Mouse (Mus musculus): ENCODE results near the gene Olfr545. TPM values are rescaled to one million over a fixed set of nuclear protein-coding genes. Genes with fewer than 3 reads are reported as not detected.

Olfr545 gene
- 0.05 and 0.15 TPM in 2 replicates for polyA plus RNA-seq (2015; fragmentation: Nextera tagmentation; extraction: Ambion mirVana)

DNA sequence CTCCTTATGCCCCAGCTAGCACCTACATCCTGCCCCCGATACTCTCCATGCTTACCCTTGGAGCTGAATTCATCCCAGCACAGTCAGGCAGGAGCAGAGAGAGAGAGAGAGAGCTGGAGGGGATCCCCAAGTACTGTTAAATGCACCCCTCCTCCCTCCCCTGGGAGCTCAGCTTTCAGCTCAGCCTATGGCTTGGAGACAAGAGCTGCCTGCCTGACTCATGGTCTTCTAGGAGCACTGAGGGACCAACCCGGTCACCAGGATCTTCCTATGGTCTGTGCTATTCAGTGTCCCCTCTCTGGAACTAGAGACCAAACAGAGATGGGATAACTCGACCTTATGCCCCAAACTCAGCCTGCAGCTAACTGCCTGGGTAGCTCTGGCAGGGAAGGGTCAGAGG, at the start of gene Olfr545:
TSS of gene Olfr545 (minus strand) at position 101 of the 400 bp plus-strand sequence.
- Histone ChIP-seq H3K4me3 (no peak within 1 kb of the TSS), H3K4me2 (replicated peaks) (no peak within 1 kb of the TSS), H3K27ac (replicated peaks) (no peak within 1 kb of the TSS), H3K36me3 (no peaks in the 10 kb centered on the region), H3K27me3 (no peaks in the 10 kb centered on the region), H3K4me1 (no peaks in the 10 kb centered on the region), H3K9me3 (no peaks in the 10 kb centered on the region), H3K9ac (replicated peaks) (no peak within 1 kb of the TSS)
- 70% methylated on average over 3 of the region's 3 CpGs for WGBS
- ATAC-seq (replicated peaks), result no peak

DNA sequence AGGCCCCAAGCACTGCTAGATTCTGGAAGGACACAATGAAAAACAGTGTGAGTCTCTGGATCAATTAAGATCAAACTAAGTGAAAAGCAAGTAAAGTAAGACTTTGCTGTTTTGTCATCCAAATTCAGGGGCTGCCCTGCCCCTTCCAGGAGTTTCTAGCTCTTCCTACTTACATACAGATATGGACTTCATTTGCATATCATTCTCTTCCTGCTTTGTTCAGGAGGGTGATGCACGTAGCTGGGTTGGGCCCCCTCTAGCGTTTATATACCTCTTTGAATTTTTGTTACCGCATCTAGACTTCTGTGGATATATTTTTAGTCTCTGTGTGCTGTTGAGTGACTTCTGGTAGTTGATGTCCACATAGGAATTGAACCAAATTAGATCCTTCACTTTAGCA, 41.9 kb upstream of the Olfr545 start:
- H3K4me3 ChIP-seq, result no peak overlapping the region
- ATAC-seq (replicated peaks), result no peak
- 65% methylated on average over 3 of the region's 3 CpGs for WGBS
- H3K9me3 ChIP-seq, result no peaks in the 10 kb centered on the region
- no peak overlapping the region for H3K9ac ChIP-seq (replicated peaks)
- no peaks in the 10 kb centered on the region for H3K27me3 ChIP-seq
- no peaks in the 10 kb centered on the region for H3K36me3 ChIP-seq
- no peak overlapping the region for H3K4me2 ChIP-seq (replicated peaks)
- no peaks in the 10 kb centered on the region for H3K4me1 ChIP-seq
- no peak overlapping the region for H3K27ac ChIP-seq (replicated peaks)

DNA sequence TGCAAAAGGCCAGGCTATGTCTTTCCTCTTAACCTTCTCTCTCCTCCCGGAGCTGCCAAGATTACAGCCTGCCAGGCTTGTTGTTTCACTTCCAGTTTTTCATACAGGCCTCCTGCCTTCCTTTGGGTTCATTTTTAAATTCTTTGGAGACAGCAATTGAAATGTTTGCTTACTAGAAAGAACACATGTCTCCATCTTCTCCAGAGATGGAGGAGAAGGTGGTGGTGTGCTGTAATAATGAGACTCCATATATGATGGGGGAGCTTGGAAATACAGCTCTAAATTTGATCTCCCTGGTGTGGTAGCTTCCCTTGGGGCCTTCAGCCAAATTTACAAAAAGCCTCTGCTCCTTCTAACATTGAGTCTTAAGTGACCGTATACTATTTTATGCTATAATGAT, 41.2 kb upstream of the Olfr545 start, which contains the start of gene Olfr548-ps1:
TSS of gene Olfr548-ps1 (plus strand) at position 301 of the 400 bp plus-strand sequence.
- H3K4me2 ChIP-seq (replicated peaks), result no peak within 1 kb of the TSS
- no peaks in the 10 kb centered on the region for H3K36me3 ChIP-seq
- no peak within 1 kb of the TSS for H3K4me3 ChIP-seq
- H3K9me3 ChIP-seq, result no peaks in the 10 kb centered on the region
- no peak within 1 kb of the TSS for H3K27ac ChIP-seq (replicated peaks)
- 88% methylated on average over 2 of the region's 2 CpGs for WGBS
- H3K27me3 ChIP-seq, result no peaks in the 10 kb centered on the region
- no peaks in the 10 kb centered on the region for H3K4me1 ChIP-seq
- no peak within 1 kb of the TSS for H3K9ac ChIP-seq (replicated peaks)
- no peak for ATAC-seq (replicated peaks)

DNA sequence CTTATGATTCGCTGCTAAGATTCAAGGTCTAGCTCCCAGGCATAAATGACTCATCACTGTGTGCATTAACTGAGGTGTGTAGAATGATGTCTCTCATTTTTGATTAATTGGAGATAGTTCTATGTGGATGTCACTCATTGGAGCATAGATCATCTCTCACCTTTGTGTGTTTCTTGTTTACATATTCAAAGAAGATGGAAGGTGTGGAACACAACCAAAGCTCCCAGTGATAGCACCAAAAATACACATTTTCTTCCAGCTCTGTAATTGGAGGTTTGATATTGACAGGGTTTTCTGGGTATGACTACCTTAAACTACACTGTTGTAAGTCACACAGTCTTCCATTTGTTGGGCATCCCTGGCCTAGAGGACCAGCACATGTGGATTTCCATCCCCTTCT, 35.1 kb upstream of the Olfr545 start, which contains the start of gene Olfr547:
TSS of gene Olfr547 (plus strand) at position 301 of the 400 bp plus-strand sequence.
- Histone ChIP-seq H3K9ac (replicated peaks) (no peak within 1 kb of the TSS), H3K27ac (replicated peaks) (no peak within 1 kb of the TSS), H3K4me2 (replicated peaks) (no peak within 1 kb of the TSS), H3K36me3 (no peaks in the 10 kb centered on the region), H3K4me1 (no peaks in the 10 kb centered on the region), H3K27me3 (no peaks in the 10 kb centered on the region), H3K9me3 (no peaks in the 10 kb centered on the region), H3K4me3 (no peak within 1 kb of the TSS)
- ATAC-seq (replicated peaks), result no peak
- 71% methylated on average over 1 of the region's 1 CpGs for WGBS

DNA sequence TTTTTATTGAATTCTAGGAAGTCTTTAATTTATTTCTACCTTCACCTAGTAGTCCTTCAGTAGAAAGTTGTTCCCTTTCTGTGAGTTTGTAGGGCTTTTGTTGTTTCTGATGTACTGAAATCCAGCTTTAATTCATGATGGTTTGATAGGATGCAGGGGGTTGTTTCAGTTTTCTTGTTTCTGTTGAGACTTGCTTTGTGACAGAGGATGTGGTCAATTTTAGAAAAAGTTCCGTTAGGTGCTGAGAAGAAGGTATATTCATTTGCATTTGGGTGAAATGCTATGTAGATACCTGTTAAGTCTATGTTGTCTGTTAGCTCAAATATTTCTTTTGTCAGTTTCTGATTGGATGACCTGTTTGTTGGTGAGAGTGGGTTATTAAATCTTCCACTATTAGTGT, 29.7 kb upstream of the Olfr545 start:
- no peak for ATAC-seq (replicated peaks)
- Histone ChIP-seq H3K4me2 (replicated peaks) (no peak overlapping the region), H3K4me3 (no peak overlapping the region), H3K27me3 (no peaks in the 10 kb centered on the region), H3K4me1 (no peaks in the 10 kb centered on the region), H3K27ac (replicated peaks) (no peak overlapping the region), H3K9ac (replicated peaks) (no peak overlapping the region), H3K36me3 (no peaks in the 10 kb centered on the region), H3K9me3 (no peaks in the 10 kb centered on the region)
- 88% methylated on average over 1 of the region's 1 CpGs for WGBS

DNA sequence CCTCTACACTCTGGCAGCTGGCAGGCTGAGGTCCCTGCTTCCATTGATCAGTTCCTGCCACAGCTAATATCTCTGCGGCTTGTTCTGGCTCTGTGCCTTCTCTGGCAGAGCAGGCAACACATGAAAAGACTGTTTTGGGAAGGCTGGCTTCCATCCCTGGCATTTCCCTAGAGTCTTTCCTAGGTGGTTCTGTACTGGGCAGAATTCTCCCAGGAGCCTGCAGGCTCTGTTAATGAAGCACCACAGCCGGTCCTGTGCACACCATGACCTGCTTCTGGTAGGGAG, 17.6 kb upstream of the Olfr545 start:
- Histone ChIP-seq H3K4me1 (peaks cover 19% of the 10 kb centered on the region), H3K27me3 (peaks cover 11% of the 10 kb centered on the region), H3K9me3 (no peaks in the 10 kb centered on the region), H3K4me2 (replicated peaks) (no peak overlapping the region), H3K4me3 (no peak overlapping the region), H3K9ac (replicated peaks) (no peak overlapping the region), H3K36me3 (no peaks in the 10 kb centered on the region), H3K27ac (replicated peaks) (no peak overlapping the region)
- WGBS, result 48% methylated on average over 2 of the region's 2 CpGs
- ATAC-seq (replicated peaks), result peak; percentile 34; the same call in 1 of the 2 replicates

DNA sequence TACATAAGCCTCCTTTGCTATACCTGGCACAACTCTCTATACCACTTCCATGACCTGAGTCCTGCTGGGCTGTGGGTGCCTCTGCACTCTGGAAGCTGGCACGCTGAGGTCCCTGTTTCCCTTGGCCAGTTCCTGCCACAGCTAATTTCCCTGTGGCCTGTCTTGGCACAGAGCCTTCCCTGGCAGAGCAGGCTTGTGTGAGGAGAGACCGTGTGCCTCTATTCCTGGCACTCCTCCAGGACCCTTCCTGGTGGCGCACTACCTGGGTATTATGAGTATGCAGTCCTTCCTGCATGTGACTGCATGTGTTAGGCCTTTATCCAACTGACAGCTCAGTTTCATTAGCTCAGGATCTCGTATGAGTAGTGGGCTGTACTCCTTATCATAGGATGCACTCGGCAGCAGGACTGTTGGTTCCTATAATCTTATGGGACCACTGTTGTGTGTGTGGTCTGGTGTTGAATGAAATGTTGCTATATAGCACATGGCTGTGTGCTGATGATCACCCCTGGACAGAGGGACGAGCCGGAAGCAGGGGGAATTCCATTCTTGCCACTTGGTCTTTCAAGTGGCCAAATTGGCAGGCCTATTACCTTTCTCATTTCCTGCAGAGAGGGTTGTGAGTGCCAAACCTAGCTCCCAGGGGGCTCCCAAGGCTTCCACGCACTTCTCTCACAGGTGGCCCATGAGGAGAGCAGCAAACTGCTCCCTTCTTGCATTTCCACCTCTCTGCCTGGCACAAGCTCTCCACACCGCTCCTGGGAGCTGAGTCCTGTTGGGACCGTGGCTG, 17.1 kb upstream of the Olfr545 start:
- H3K4me1 ChIP-seq, result peaks cover 19% of the 10 kb centered on the region
- H3K9me3 ChIP-seq, result no peaks in the 10 kb centered on the region
- H3K27ac ChIP-seq (replicated peaks), result no peak overlapping the region
- WGBS, result 45% methylated on average over 10 of the region's 10 CpGs
- H3K9ac ChIP-seq (replicated peaks), result no peak overlapping the region
- no peak overlapping the region for H3K4me3 ChIP-seq
- ATAC-seq (replicated peaks), result peak; percentile 11; the same call in 1 of the 2 replicates
- peaks cover 11% of the 10 kb centered on the region for H3K27me3 ChIP-seq
- H3K36me3 ChIP-seq, result no peaks in the 10 kb centered on the region
- no peak overlapping the region for H3K4me2 ChIP-seq (replicated peaks)

DNA sequence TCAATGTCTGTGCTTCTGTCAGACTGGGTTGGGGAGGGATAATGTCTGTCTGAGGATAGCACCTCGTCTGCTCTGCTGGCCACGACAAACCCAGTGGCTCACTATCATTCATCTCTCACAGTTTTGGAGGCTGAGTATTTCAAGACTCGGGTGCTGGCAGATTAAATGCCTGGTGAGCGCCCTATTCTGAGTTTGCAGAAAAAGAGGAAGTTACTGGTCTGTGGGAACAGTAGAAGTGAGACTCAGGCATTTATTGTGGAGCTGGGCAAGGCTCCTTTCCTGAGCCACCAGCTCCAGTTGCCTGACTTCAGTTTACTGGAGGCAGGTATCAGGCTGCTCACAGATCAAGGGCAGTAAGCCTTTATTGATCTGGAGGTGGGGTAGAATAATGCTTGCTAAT, 14.8 kb upstream of the Olfr545 start:
- H3K4me3 ChIP-seq, result no peak overlapping the region
- 81% methylated on average over 4 of the region's 4 CpGs for WGBS
- H3K4me2 ChIP-seq (replicated peaks), result no peak overlapping the region
- peaks cover 19% of the 10 kb centered on the region for H3K4me1 ChIP-seq
- peaks cover 11% of the 10 kb centered on the region for H3K27me3 ChIP-seq
- H3K27ac ChIP-seq (replicated peaks), result no peak overlapping the region
- no peaks in the 10 kb centered on the region for H3K36me3 ChIP-seq
- H3K9ac ChIP-seq (replicated peaks), result no peak overlapping the region
- no peaks in the 10 kb centered on the region for H3K9me3 ChIP-seq
- no peak for ATAC-seq (replicated peaks)

DNA sequence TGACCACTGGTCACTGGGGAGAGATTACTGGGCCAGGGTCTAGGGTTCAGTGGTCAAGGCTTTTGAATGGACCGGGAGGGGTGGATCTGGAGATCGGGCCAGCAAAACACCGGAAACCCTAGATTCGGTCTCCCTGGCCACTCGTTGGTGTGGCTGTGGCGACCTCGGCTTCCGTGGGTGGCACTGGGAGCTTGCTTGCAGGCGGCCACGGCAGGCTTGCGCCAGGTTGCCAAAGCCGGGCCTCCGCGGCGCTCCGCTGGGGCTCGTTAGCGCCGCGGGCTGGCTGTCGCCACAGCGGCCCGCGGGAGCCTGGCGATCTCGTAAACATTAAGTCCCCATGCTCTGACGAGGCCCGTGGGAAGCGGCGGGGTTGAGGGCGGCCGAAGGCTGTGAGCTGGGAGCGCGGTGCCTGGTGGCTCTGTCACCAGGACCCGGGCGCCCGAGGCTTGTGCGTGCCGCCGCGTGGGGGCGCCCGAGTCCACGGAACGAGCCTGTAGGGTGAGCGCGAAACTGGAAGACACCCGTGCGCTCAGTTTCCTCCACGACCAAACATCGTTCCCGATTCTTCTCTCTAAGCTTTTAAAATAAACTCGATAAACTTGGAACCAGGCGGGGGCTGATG, 13.6 kb upstream of the Olfr545 start:
- Histone ChIP-seq H3K27me3 (peaks cover 11% of the 10 kb centered on the region), H3K9me3 (no peaks in the 10 kb centered on the region), H3K36me3 (no peaks in the 10 kb centered on the region), H3K4me3 (peak overlapping the region; percentile 60), H3K9ac (replicated peaks) (peak overlapping the region; percentile 88), H3K27ac (replicated peaks) (no peak overlapping the region), H3K4me2 (replicated peaks) (peak overlapping the region; percentile 96), H3K4me1 (peaks cover 19% of the 10 kb centered on the region)
- ATAC-seq (replicated peaks), result peak; percentile 96
- WGBS, result under 1% methylated on average over 54 of the region's 54 CpGs

DNA sequence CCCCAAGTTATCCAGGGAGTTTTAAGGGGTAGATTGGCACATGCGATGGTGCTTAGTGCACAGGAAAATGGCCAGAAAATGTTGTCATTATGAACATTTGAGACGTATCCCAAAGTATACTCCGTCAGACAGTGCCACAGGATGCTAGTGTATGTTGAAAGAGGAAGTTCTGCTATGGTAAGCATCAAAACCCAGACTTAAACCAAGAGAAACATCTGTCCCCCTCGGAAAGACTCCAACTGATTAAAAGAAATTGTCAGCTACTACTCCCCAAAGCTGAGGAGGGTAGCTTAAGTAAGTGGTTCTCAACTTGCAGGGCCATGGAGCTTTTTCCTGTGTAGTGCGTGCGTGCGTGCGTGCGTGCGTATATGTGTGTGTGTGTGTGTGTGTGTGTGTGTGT, 12.6 kb upstream of the Olfr545 start:
- H3K9me3 ChIP-seq, result no peaks in the 10 kb centered on the region
- no peak overlapping the region for H3K9ac ChIP-seq (replicated peaks)
- 92% methylated on average over 10 of the region's 10 CpGs for WGBS
- H3K4me3 ChIP-seq, result no peak overlapping the region
- no peak for ATAC-seq (replicated peaks)
- peaks cover 11% of the 10 kb centered on the region for H3K27me3 ChIP-seq
- no peak overlapping the region for H3K4me2 ChIP-seq (replicated peaks)
- H3K36me3 ChIP-seq, result no peaks in the 10 kb centered on the region
- peaks cover 12% of the 10 kb centered on the region for H3K4me1 ChIP-seq
- H3K27ac ChIP-seq (replicated peaks), result no peak overlapping the region

DNA sequence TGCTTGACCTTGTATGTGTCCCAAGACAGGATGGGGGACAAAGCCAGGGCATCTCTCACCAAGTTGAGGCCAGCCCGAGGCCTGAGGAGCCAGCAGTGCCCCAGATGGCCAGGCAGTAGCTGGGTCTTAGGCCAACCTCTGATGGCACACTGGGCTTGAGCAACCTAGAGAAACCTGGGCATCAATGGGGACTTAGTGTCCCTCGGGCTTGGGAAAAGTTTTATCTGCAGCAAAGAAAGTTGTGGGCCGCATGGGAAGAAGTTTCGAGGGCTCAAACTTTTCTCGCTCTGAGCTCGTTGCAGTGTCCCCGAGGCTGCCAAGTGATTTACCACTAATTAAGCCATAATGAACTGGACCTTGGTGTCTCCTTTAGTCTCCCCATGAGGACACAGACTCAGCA, 10.4 kb upstream of the Olfr545 start:
- Histone ChIP-seq H3K36me3 (no peaks in the 10 kb centered on the region), H3K4me3 (no peak overlapping the region), H3K9ac (replicated peaks) (no peak overlapping the region), H3K4me1 (peaks cover 5% of the 10 kb centered on the region; the same call in 1 of the 2 replicates), H3K27me3 (peaks cover 6% of the 10 kb centered on the region; the same call in 1 of the 2 replicates), H3K27ac (replicated peaks) (no peak overlapping the region), H3K4me2 (replicated peaks) (no peak overlapping the region), H3K9me3 (no peaks in the 10 kb centered on the region)
- 56% methylated on average over 7 of the region's 7 CpGs for WGBS
- no peak for ATAC-seq (replicated peaks)

DNA sequence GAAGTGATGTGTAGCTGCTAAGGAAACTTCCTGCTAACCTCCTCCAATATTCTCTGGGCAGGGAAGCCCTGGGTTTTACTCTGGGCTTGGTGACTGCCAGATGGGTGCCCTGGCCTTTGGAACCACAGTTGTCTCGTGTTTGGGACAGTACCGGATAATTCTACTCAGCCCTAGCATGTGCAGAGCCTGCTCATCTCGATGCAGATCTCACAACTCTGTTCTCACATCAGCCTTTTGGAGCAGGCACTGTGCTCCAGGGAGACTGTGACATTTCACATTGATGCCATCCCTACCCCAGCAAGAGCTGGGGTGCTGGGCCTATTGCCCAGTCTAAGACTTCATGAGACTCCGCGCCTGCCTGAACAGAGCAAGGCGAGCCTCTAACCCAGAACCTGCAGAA, 9.3 kb upstream of the Olfr545 start:
- Histone ChIP-seq H3K27me3 (no peaks in the 10 kb centered on the region), H3K9ac (replicated peaks) (no peak overlapping the region), H3K4me1 (peaks cover 5% of the 10 kb centered on the region; the same call in 1 of the 2 replicates), H3K27ac (replicated peaks) (no peak overlapping the region), H3K4me3 (no peak overlapping the region), H3K36me3 (no peaks in the 10 kb centered on the region), H3K4me2 (replicated peaks) (no peak overlapping the region), H3K9me3 (no peaks in the 10 kb centered on the region)
- no peak for ATAC-seq (replicated peaks)
- WGBS, result 91% methylated on average over 6 of the region's 6 CpGs
